Mouse (Mus musculus) midbrain, embryonic 13.5 days (tissue): Measurements from ENCODE around the gene Mapk12. TPM values are rescaled to one million over a fixed set of nuclear protein-coding genes. Genes with fewer than 3 reads are reported as not detected.

Experiments used
- ATAC-seq: fragments of 200-750 bp; cut with Nextera tagmentation; 2 replicates; pipeline ENCODE4 v1.8.0; 2017; ENCODE audit warnings: mild to moderate bottlenecking, moderate TSS enrichment, moderate library complexity
- H3K27ac ChIP-seq: fragments of 300-500 bp; sonication (generic); 2 replicates; pipeline ENCODE4 v1.5.1; 2015; ENCODE audit warnings: inconsistent platforms, mild to moderate bottlenecking, moderate library complexity
- H3K27me3 ChIP-seq: fragments of 300-500 bp; sonication (generic); 2 replicates; pipeline ENCODE4 v1.6.1; 2015; ENCODE audit warnings: mild to moderate bottlenecking, inconsistent platforms
- H3K36me3 ChIP-seq: fragments of 300-500 bp; sonication (generic); 2 replicates; pipeline ENCODE4 v1.6.1; 2015; ENCODE audit warnings: mild to moderate bottlenecking, inconsistent platforms
- H3K4me1 ChIP-seq: fragments of 300-500 bp; sonication (generic); replicated peaks from 2 replicates; pipeline ENCODE4 v1.6.1; 2015; ENCODE audit warnings: inconsistent platforms
- H3K4me2 ChIP-seq: fragments of 300-500 bp; sonication (generic); replicated peaks from 2 replicates; pipeline ENCODE4 v1.6.1; 2015; ENCODE audit warnings: moderate library complexity, mild to moderate bottlenecking, inconsistent platforms
- H3K4me3 ChIP-seq: fragments of 300-500 bp; sonication (generic); replicated peaks from 2 replicates; pipeline ENCODE4 v1.5.1; 2015; ENCODE audit warnings: mild to moderate bottlenecking, inconsistent platforms
- H3K9ac ChIP-seq: fragments of 300-500 bp; sonication (generic); replicated peaks from 2 replicates; pipeline ENCODE4 v1.6.1; 2015; ENCODE audit warnings: mild to moderate bottlenecking, inconsistent platforms
- H3K9me3 ChIP-seq: fragments of 300-500 bp; sonication (generic); 2 replicates; pipeline ENCODE4 v1.6.1; 2016; ENCODE audit warnings: mild to moderate bottlenecking, inconsistent platforms
- WGBS: fragments of 180-500 bp; shearing (Covaris S2); methylation state at CpG from one replicate; pipeline ENCODE4 v1.1.7; 2015; 5-methylcytosine and 5-hydroxymethylcytosine counted together
- polyA plus RNA-seq: library from polyadenylated mRNA; unstranded; fragments of >200 nt; fragmentation: Nextera tagmentation; extraction: Ambion mirVana; gene quantifications from 2 replicates; pipeline ENCODE4 v1.2.1, GENCODE M21; 2015

Mapk12 gene
- polyA plus RNA-seq, 1 experiment from 2014 or later = 8.2 TPM

GRCm38 (mm10) chr15:89177576-89178259 is 37.2 kb upstream of the Mapk12 start:
- no peaks in the 10 kb centered on the region for H3K9me3 ChIP-seq
- no peaks in the 10 kb centered on the region for H3K36me3 ChIP-seq
- WGBS = 82% methylated on average over 4 of the region's 4 CpGs
- H3K9ac ChIP-seq = peak overlapping the region; percentile 49; the same call in 1 of the 2 replicates
- peak overlapping the region; percentile 87; the same call in 1 of the 2 replicates for H3K4me3 ChIP-seq
- peak overlapping the region; percentile 82 for H3K4me2 ChIP-seq
- peaks cover 92% of the 10 kb centered on the region for H3K4me1 ChIP-seq
- peak overlapping the region; percentile 62 for H3K27ac ChIP-seq
- H3K27me3 ChIP-seq = no peaks in the 10 kb centered on the region
- ATAC-seq = no peak

- Histone ChIP-seq H3K27ac (peak overlapping the region; percentile 62), H3K36me3 (no peaks in the 10 kb centered on the region), H3K4me2 (peak overlapping the region; percentile 82), H3K27me3 (no peaks in the 10 kb centered on the region), H3K4me1 (peaks cover 92% of the 10 kb centered on the region), H3K9ac (peak overlapping the region; percentile 49; the same call in 1 of the 2 replicates), H3K4me3 (0 out of 2 replicates have a peak overlapping the region, but pooled peaks have one; percentile 6), H3K9me3 (no peaks in the 10 kb centered on the region)
- ATAC-seq = no peak
- WGBS = 16% methylated on average over 5 of the region's 5 CpGs
Measured at GRCm38 (mm10) chr15:89177121-89177520, 36.6 kb upstream of the Mapk12 start.

DNA sequence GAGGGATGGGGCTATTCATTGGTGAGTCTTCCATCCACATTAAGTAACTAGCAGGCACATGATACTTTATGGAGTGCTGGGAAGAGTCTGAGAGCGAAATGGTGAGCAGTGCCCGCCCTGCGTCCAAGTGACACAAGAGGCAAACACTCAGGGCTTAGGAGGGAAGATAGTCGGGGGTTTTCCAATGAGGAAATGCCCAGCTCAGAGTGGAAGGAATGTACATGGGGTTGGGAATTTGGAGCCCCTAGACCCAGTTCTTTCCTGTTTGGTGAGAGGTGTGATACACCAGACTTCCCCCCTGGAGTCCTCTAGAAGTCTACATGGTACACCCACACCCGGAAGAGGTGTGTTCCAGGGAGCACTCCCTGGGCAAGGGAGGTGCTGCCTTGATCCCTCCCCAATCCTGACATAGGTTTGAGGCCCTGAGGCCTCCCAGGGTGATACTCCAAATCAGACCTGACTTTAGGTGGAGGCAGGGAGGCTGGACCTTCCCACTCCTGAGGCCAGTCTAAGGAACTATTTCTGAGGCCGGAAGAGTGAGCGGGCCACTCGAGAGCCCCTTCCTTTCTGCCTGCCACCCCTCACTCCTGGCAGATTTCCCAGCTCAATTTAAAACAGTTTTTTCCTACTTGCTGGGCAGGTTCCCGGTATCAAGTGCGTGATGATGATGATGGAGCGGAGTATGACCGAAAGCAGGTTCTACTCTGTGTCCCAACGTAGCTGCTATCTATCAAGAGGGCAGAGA is 35.1 kb upstream of the Mapk12 start:
- Histone ChIP-seq H3K4me3 (no peak overlapping the region), H3K27me3 (no peaks in the 10 kb centered on the region), H3K9me3 (no peaks in the 10 kb centered on the region), H3K4me1 (peaks cover 91% of the 10 kb centered on the region), H3K4me2 (0 out of 2 replicates have a peak overlapping the region, but pooled peaks have one; percentile 98), H3K36me3 (0 out of 2 replicates have a peak, but pooled peaks cover under 1% of the 10 kb centered on the region), H3K27ac (no peak overlapping the region), H3K9ac (0 out of 2 replicates have a peak overlapping the region, but pooled peaks have one; percentile 36)
- 75% methylated on average over 13 of the region's 13 CpGs for WGBS
- no peak for ATAC-seq

DNA sequence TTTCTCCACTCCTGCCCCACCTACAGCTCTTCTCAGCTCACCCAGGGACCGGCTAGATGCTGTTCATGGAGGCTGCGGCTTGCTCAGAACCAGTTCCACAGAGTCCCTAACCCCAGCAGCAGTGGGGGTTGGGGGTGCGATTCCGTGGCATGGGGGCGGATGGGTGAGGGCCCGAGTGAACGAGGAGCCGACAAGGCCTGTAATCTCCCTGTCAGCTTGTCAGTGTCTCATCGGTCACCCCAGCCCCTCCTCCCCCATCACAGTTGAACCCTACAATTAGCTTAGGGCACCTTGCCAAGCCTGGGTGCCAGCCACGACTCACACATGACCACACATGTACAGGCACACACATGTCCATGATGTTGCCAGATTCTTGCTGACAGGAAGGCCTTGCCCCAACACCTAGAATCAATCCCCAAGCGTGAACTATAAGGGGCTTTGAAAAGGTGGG is 34.4 kb upstream of the Mapk12 start:
- Histone ChIP-seq H3K36me3 (peaks cover 7% of the 10 kb centered on the region), H3K27me3 (no peaks in the 10 kb centered on the region), H3K4me3 (no peak overlapping the region), H3K9ac (0 out of 2 replicates have a peak overlapping the region, but pooled peaks have one; percentile 36), H3K4me1 (peaks cover 96% of the 10 kb centered on the region), H3K4me2 (peak overlapping the region; percentile 98; the same call in 1 of the 2 replicates), H3K27ac (0 out of 2 replicates have a peak overlapping the region, but pooled peaks have one; percentile 25), H3K9me3 (no peaks in the 10 kb centered on the region)
- WGBS = 64% methylated on average over 11 of the region's 11 CpGs
- no peak for ATAC-seq

GRCm38 (mm10) chr15:89173906-89174214 is 33.4 kb upstream of the Mapk12 start:
- peak overlapping the region; percentile 58 for H3K4me3 ChIP-seq
- no peaks in the 10 kb centered on the region for H3K27me3 ChIP-seq
- H3K36me3 ChIP-seq = peaks cover 17% of the 10 kb centered on the region
- H3K9me3 ChIP-seq = no peaks in the 10 kb centered on the region
- ATAC-seq = peak; percentile 28
- H3K27ac ChIP-seq = peak overlapping the region; percentile 85; the same call in 1 of the 2 replicates
- H3K9ac ChIP-seq = peak overlapping the region; percentile 82
- H3K4me2 ChIP-seq = peak overlapping the region; percentile 98
- H3K4me1 ChIP-seq = peaks cover 96% of the 10 kb centered on the region
- WGBS = 1% methylated on average over 15 of the region's 15 CpGs

GRCm38 (mm10) chr15:89173024-89173905 is 32.8 kb upstream of the Mapk12 start:
- Histone ChIP-seq H3K4me2 (peak overlapping the region; percentile 98), H3K4me1 (peaks cover 92% of the 10 kb centered on the region), H3K4me3 (peak overlapping the region; percentile 58), H3K27ac (peak overlapping the region; percentile 85), H3K9ac (peak overlapping the region; percentile 82), H3K27me3 (no peaks in the 10 kb centered on the region), H3K9me3 (no peaks in the 10 kb centered on the region), H3K36me3 (peaks cover 23% of the 10 kb centered on the region)
- peak; percentile 63 for ATAC-seq
- WGBS = under 1% methylated on average over 62 of the region's 65 CpGs

- Histone ChIP-seq H3K27ac (peak overlapping the region; percentile 85), H3K4me3 (peak overlapping the region; percentile 58), H3K27me3 (no peaks in the 10 kb centered on the region), H3K4me1 (peaks cover 84% of the 10 kb centered on the region), H3K9ac (peak overlapping the region; percentile 82), H3K36me3 (peaks cover 32% of the 10 kb centered on the region), H3K4me2 (peak overlapping the region; percentile 98), H3K9me3 (no peaks in the 10 kb centered on the region)
- WGBS = 31% methylated on average over 17 of the region's 17 CpGs
- ATAC-seq = no peak
Measured at GRCm38 (mm10) chr15:89172276-89172935, 31.9 kb upstream of the Mapk12 start.

DNA sequence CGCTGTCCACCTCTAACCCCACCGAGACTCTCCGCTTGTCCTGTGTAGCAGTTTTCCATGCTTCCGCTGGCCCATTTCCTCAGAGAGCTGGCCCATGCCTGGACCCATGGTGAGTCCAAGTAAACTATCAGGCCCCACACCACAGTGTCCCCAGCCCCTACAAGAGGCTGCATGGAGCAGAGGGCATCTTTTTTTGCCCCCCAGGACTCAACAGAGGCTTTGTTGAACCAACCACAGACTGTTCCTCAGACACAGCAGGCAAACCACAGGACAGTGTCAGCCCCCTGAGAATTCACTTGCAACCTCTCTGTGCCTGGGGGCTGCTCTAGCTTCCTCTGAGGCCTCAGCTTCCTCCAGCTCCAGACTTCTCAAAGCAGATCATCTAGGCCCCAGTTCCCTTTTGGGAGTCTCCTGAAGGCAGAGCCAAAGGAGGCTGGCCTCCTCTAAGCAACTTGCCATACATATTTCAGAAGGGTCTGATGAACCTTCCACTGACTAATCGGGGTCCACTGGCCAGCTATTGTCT is 31.1 kb upstream of the Mapk12 start:
- WGBS = 88% methylated on average over 5 of the region's 5 CpGs
- H3K4me3 ChIP-seq = no peak overlapping the region
- no peaks in the 10 kb centered on the region for H3K27me3 ChIP-seq
- peak overlapping the region; percentile 98; the same call in 1 of the 2 replicates for H3K4me2 ChIP-seq
- peaks cover 40% of the 10 kb centered on the region for H3K36me3 ChIP-seq
- no peaks in the 10 kb centered on the region for H3K9me3 ChIP-seq
- H3K9ac ChIP-seq = peak overlapping the region; percentile 82; the same call in 1 of the 2 replicates
- no peak for ATAC-seq
- no peak overlapping the region; the same call in 1 of the 2 replicates for H3K27ac ChIP-seq
- H3K4me1 ChIP-seq = peaks cover 75% of the 10 kb centered on the region

- no peak overlapping the region; the same call in 1 of the 2 replicates for H3K9ac ChIP-seq
- ATAC-seq = no peak
- 78% methylated on average over 3 of the region's 3 CpGs for WGBS
- peaks cover 61% of the 10 kb centered on the region for H3K4me1 ChIP-seq
- peaks cover 55% of the 10 kb centered on the region for H3K36me3 ChIP-seq
- H3K27me3 ChIP-seq = no peaks in the 10 kb centered on the region
- H3K9me3 ChIP-seq = no peaks in the 10 kb centered on the region
- no peak overlapping the region; the same call in 1 of the 2 replicates for H3K27ac ChIP-seq
- no peak overlapping the region for H3K4me3 ChIP-seq
- no peak overlapping the region for H3K4me2 ChIP-seq
Measured at GRCm38 (mm10) chr15:89170102-89170501, 29.6 kb upstream of the Mapk12 start.

DNA sequence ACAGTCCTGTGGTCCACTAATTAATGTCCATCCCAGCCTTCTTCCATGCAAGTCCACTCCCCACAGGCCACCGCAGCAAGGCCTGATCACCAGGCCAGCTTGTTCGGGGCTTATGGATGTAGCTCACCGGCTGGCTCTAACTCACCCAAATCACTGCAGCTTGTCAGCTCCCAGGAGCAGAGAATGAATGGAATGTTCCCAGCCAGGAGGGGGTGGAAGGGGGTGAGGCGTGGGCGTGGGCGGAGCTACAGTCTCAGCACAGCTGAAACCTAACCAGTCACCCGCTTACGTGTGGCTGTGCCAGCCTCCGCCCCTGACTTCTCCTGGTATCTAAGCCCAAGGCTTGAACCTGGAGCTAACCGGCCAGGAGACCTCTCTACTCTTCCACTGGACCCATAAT is 28.9 kb upstream of the Mapk12 start:
- Histone ChIP-seq H3K27me3 (no peaks in the 10 kb centered on the region), H3K9ac (no peak overlapping the region), H3K4me2 (peak overlapping the region; percentile 1; the same call in 1 of the 2 replicates), H3K9me3 (no peaks in the 10 kb centered on the region), H3K4me1 (peaks cover 54% of the 10 kb centered on the region), H3K4me3 (no peak overlapping the region), H3K27ac (peak overlapping the region; percentile 12), H3K36me3 (peaks cover 61% of the 10 kb centered on the region)
- ATAC-seq = peak; percentile 10; the same call in 1 of the 2 replicates
- 7% methylated on average over 10 of the region's 10 CpGs for WGBS

- no peak overlapping the region for H3K4me2 ChIP-seq
- no peak overlapping the region for H3K9ac ChIP-seq
- H3K9me3 ChIP-seq = no peaks in the 10 kb centered on the region
- H3K4me3 ChIP-seq = no peak overlapping the region
- 61% methylated on average over 10 of the region's 10 CpGs for WGBS
- ATAC-seq = no peak
- H3K4me1 ChIP-seq = peaks cover 49% of the 10 kb centered on the region
- H3K27ac ChIP-seq = peak overlapping the region; percentile 12
- peaks cover 66% of the 10 kb centered on the region for H3K36me3 ChIP-seq
- H3K27me3 ChIP-seq = no peaks in the 10 kb centered on the region
Measured at GRCm38 (mm10) chr15:89168922-89169321, 28.4 kb upstream of the Mapk12 start.
